Mouse (Mus musculus) CH12.LX (cell line): ENCODE measurements at regions not wholly inside any gene's neighbourhood (a gene's known extent, or its start where the extent isn't known, plus 50 kb on each side); places are given as distances from the start of the nearest gene placed in this dataset.

ENCODE experiments used
- BHLHE40 ChIP-seq: IDR thresholded peaks from 2 replicates; pipeline ENCODE4 v1.6.1; 2011; ENCODE audit warnings: mild to moderate bottlenecking, low read depth, low read length, improper control_type of control experiment
- CTCF ChIP-seq, 2 experiments: IDR thresholded peaks in 1 of 2; conservative IDR thresholded peaks in 1 of 2; 2 replicates each; pipeline ENCODE4 v1.5.1; 2011 to 2012; ENCODE audit warnings: low read depth in 2 of 2, low read length in 2 of 2, improper control_type of control experiment in 1 of 2, inconsistent platforms in 1 of 2, mild to moderate bottlenecking in 1 of 2, moderate library complexity in 1 of 2
- JUND ChIP-seq: conservative IDR thresholded peaks from 2 replicates; pipeline ENCODE4 v1.6.1; 2011; ENCODE audit warnings: low read depth, low read length, improper control_type of control experiment
- MAX ChIP-seq: IDR thresholded peaks from 2 replicates; pipeline ENCODE4 v1.6.1; 2011; ENCODE audit warnings: low read length, improper control_type of control experiment
- MAZ ChIP-seq: IDR thresholded peaks from 2 replicates; pipeline ENCODE4 v1.6.1; 2012; ENCODE audit warnings: low read depth, mild to moderate bottlenecking, inconsistent platforms, low read length, improper control_type of control experiment, moderate library complexity
- MXI1 ChIP-seq: IDR thresholded peaks from 2 replicates; pipeline ENCODE4 v1.6.1; 2011; ENCODE audit warnings: mild to moderate bottlenecking, low read depth, low read length, improper control_type of control experiment
- NELFE ChIP-seq: IDR thresholded peaks from 2 replicates; pipeline ENCODE4 v1.6.1; 2011; ENCODE audit warnings: low read depth, low read length, improper control_type of control experiment
- POLR2A ChIP-seq: IDR thresholded peaks from 2 replicates; pipeline ENCODE4 v1.6.1; 2011; ENCODE audit warnings: low read depth, mild to moderate bottlenecking, improper control_type of control experiment, low read length
- UBTF ChIP-seq: IDR thresholded peaks from 2 replicates; pipeline ENCODE4 v1.6.1; 2012; ENCODE audit warnings: low read depth, mild to moderate bottlenecking, inconsistent platforms, low read length, improper control_type of control experiment, moderate library complexity
- USF2 ChIP-seq: conservative IDR thresholded peaks from 2 replicates; pipeline ENCODE4 v1.6.1; 2011; ENCODE audit warnings: low read depth, low read length, improper control_type of control experiment
- ZNF384 ChIP-seq: IDR thresholded peaks from 2 replicates; pipeline ENCODE4 v1.6.1; 2012; ENCODE audit warnings: low read depth, low read length, improper control_type of control experiment, inconsistent platforms

DNA sequence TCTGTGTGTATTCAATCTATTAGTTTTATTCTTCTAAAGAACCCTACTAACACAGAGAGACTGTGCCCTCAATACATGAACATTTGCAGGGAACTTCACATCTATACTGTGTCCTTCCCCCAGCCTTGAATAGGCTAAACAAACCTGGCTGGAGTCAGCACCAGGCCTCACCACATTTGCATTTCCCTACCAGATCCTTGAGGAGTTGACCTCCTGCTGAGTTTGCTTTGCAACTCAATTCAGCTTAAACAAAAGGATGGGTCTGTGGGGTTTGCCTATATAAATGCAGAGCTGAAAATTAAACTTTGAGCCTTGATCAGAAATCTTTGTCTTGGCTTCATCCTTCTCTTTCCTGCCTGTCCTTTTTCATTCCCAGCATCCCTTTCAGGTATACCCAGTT, 331.5 kb upstream of the Xylt1 start:
- TF ChIP-seq CTCF (conservative IDR thresholded peaks at IDR 0.05 in 1 of 2, IDR thresholded peaks at IDR 0.05 in 1 of 2; ENCODE audit: low read depth in 2 of 2, low read length in 2 of 2), result no peak
- TF ChIP-seq UBTF, result no peak
- TF ChIP-seq ZNF384, result no peak
- no peak for TF ChIP-seq MAZ
- no peak for TF ChIP-seq JUND
- no peak for TF ChIP-seq POLR2A
- TF ChIP-seq BHLHE40, result no peak
- no peak for TF ChIP-seq NELFE
- no peak for TF ChIP-seq MXI1
- TF ChIP-seq USF2, result no peak
- TF ChIP-seq MAX, result no peak
